Mouse (Mus musculus) spleen, postnatal 10 days (tissue): ENCODE data around the gene Olfr338.
"Not testable (repeated sequence)": the region's sequence is repeated elsewhere in the genome, so short reads cannot be mapped to it uniquely, and the experiment has no call there.

Experiments used
- DNase-seq, 2 experiments: peaks; one replicate each; pipeline ENCODE4 v3.0.0; 2021 to 2022; ENCODE audit warnings: low spot score in 2 of 2

Olfr338 gene

DNA sequence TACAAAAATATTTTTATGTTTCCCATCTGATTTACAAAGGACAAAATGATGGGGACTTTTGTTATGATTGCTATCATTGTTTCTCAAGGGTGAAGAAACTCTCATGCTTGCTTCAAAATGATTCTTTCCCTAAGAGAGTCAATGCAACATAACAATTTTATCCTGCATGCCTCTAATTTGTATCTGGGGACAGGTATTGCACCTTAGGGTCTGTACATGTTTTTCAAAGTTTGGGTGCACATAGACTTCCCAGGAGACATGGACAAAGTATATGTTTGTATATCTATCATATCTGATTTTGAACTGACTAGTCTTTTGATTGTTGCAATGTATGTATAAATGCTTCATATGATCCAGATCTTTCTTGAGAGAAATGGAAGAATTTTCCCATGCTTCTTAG, at the start of gene Olfr338:
Gene Olfr338, plus strand, starts transcription at position 301 of the 400 bp plus-strand sequence.
- no peak for DNase-seq

DNA sequence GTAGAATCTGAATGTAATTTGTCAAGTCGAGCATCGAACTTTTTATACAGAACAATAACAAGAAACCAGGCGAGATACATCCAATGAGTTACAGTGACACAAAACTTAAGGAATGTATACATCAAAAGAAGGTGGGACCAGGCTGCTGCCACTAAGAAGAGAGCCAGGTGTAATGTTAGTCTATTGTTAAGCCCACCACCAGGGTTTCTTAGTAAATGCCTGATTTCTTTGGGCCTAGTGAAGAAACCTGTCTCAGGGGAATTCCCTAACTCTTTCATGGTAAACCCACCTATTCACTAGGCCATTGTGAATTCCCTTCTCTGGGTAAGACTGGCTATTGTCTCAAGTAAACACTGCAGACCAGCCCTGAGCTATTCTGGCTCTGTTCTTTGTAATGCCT, 41.9 kb downstream of the Olfr338 start:
- DNase-seq, result not testable (repeated sequence)

DNA sequence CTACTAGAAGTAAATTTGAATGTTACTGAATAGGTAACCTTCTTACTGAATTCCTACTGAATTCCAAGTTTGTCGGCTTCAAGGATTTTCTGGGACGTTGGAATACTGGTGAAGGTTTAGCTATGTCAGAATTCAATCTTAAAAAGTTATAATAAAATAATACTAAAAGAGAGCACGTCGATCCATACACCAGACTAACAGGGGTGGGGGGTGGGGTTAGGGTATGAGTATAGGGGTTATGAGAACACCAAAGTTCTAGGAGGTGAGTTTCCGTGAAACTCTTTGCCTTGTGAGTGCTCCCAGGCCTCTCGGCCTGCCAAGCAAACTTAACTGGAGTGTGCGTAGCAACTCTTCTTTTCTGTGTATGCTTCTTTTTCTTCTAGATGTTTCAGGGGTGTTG, 42.3 kb downstream of the Olfr338 start:
- not testable (repeated sequence) for DNase-seq

DNA sequence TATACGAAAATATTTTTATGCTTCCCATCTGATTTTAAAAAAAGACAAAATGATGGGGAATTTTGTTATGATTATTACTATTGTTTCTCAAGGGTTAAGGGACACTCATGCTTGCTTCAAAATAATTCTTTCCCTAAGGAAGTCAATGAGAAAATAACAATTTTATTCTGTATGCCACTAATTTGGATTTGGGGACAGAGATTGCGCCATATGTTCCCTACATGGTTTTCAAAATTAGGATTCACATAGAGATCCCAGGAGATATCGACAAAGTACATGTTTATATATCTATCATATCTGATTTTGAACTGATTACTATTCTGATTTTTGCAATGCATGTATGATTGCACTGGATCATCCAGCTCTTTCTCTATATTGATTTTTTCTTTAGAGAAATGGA, 45.3 kb downstream of the Olfr338 start, which contains the start of gene Olfr339:
Gene Olfr339, plus strand, starts transcription at position 301 of the 400 bp plus-strand sequence.
- no peak for DNase-seq
